Mouse (Mus musculus) urinary bladder, adult 2 months (tissue): ENCODE data around the gene Lmntd2. TPM values are rescaled to one million over a fixed set of nuclear protein-coding genes. Genes with fewer than 3 reads are reported as not detected.
"Not testable (repeated sequence)": the region's sequence is repeated elsewhere in the genome, so short reads cannot be mapped to it uniquely, and the experiment has no call there.

Source experiments
- DNase-seq: peaks from one replicate; pipeline ENCODE4 v3.0.0; 2022; ENCODE audit warnings: low spot score
- polyA plus RNA-seq: library from polyadenylated mRNA; depleted of rRNA; stranded (reverse); fragments of >200 nt; gene quantifications from 2 replicates; pipeline ENCODE4 v1.2.3, GENCODE M21; 2012; rRNA removed

The Lmntd2 gene
- 8.4 and 11.6 TPM in 2 replicates for polyA plus RNA-seq

- DNase-seq = no peak
Measured at GRCm38 (mm10) chr7:141213605-141214235, at the start of gene Lmntd2. Gene Lmntd2, minus strand, starts transcription at chr7:141214080.

GRCm38 (mm10) chr7:141263640-141264039 is 49.8 kb upstream of the Lmntd2 start:
- no peak for DNase-seq

- DNase-seq = no peak
Measured at GRCm38 (mm10) chr7:141261480-141261879, 47.6 kb upstream of the Lmntd2 start.

- DNase-seq = no peak
Measured at GRCm38 (mm10) chr7:141256159-141256558, 42.3 kb upstream of the Lmntd2 start.

- DNase-seq = not testable (repeated sequence)
Measured at GRCm38 (mm10) chr7:141250486-141250885, 36.6 kb upstream of the Lmntd2 start.

- DNase-seq = no peak
Measured at GRCm38 (mm10) chr7:141231551-141231950, 17.7 kb upstream of the Lmntd2 start.

- DNase-seq = no peak
Measured at GRCm38 (mm10) chr7:141231111-141231510, 17.2 kb upstream of the Lmntd2 start.

- no peak for DNase-seq
Measured at GRCm38 (mm10) chr7:141230570-141230969, 16.7 kb upstream of the Lmntd2 start.

- no peak for DNase-seq
Measured at GRCm38 (mm10) chr7:141229702-141230101, 15.8 kb upstream of the Lmntd2 start.

GRCm38 (mm10) chr7:141228279-141229067 is 14.6 kb upstream of the Lmntd2 start, which contains the start of gene Phrf1:
Gene Phrf1, plus strand, starts transcription at chr7:141228784.
- peak; percentile 92 for DNase-seq

- no peak for DNase-seq
Measured at GRCm38 (mm10) chr7:141227796-141228195, 13.9 kb upstream of the Lmntd2 start.

GRCm38 (mm10) chr7:141226535-141226934 is 12.7 kb upstream of the Lmntd2 start:
- no peak for DNase-seq

GRCm38 (mm10) chr7:141222696-141223215 is 8.9 kb upstream of the Lmntd2 start:
- DNase-seq = no peak

- no peak for DNase-seq
Measured at GRCm38 (mm10) chr7:141222126-141222467, 8.2 kb upstream of the Lmntd2 start.

- peak; percentile 89 for DNase-seq
Measured at GRCm38 (mm10) chr7:141221249-141222125, 7.6 kb upstream of the Lmntd2 start.

- DNase-seq = no peak
Measured at GRCm38 (mm10) chr7:141220377-141220776, 6.5 kb upstream of the Lmntd2 start.

GRCm38 (mm10) chr7:141219558-141220099 is 5.7 kb upstream of the Lmntd2 start:
- DNase-seq = no peak

- no peak for DNase-seq
Measured at GRCm38 (mm10) chr7:141218557-141219133, 4.8 kb upstream of the Lmntd2 start.

GRCm38 (mm10) chr7:141218141-141218540 is 4.3 kb upstream of the Lmntd2 start:
- DNase-seq = no peak

GRCm38 (mm10) chr7:141217343-141218013 is 3.6 kb upstream of the Lmntd2 start:
- no peak for DNase-seq

- no peak for DNase-seq
Measured at GRCm38 (mm10) chr7:141216894-141217293, 3.0 kb upstream of the Lmntd2 start.
